Mouse (Mus musculus): ENCODE data around the gene Gpr152. TPM values are rescaled to one million over a fixed set of nuclear protein-coding genes. Genes with fewer than 3 reads are reported as not detected.

Gene Gpr152
- polyA plus RNA-seq, 1 experiment from 2014 or later: 0.03 TPM

- WGBS: 76% methylated on average over 13 of the region's 13 CpGs
- peaks cover 45% of the 10 kb centered on the region for H3K36me3 ChIP-seq (ENCODE audit: insufficient read depth, low read length)
- DNase-seq (ENCODE audit: low spot score) (no peak), ATAC-seq (replicated peaks; ENCODE audit: low FRiP score, low read depth) (no peak)
- H3K9ac ChIP-seq (ENCODE audit: low read depth, low read length): 0 out of 2 replicates have a peak overlapping the region, but pooled peaks have one; percentile 5
- no peaks in the 10 kb centered on the region; the same call in 1 of the 2 replicates for H3K4me1 ChIP-seq (replicated peaks; ENCODE audit: insufficient read depth, low read length)
- TF ChIP-seq CTCF (IDR thresholded peaks at IDR 0.05; ENCODE audit: low read depth): no peak
- H3K4me3 ChIP-seq (replicated peaks; ENCODE audit: low read depth, low read length): no peak overlapping the region
- no peak overlapping the region for H3K27ac ChIP-seq
- no peaks in the 10 kb centered on the region for H3K9me3 ChIP-seq (replicated peaks; ENCODE audit: low read length)
- H3K27me3 ChIP-seq (ENCODE audit: insufficient read depth, low read length): no peaks in the 10 kb centered on the region
- no peak overlapping the region for H3K4me2 ChIP-seq (ENCODE audit: low read length)
Observed at GRCm38 (mm10) chr19:4154437-4155222, 15.0 kb downstream of the Gpr152 start.

- Histone ChIP-seq H3K4me2 (ENCODE audit: low read length) (no peak overlapping the region), H3K9ac (ENCODE audit: low read depth, low read length) (no peak overlapping the region), H3K27ac (0 out of 2 replicates have a peak overlapping the region, but pooled peaks have one; percentile 25), H3K27me3 (ENCODE audit: insufficient read depth, low read length) (no peaks in the 10 kb centered on the region), H3K36me3 (ENCODE audit: insufficient read depth, low read length) (peaks cover 49% of the 10 kb centered on the region), H3K4me1 (replicated peaks; ENCODE audit: insufficient read depth, low read length) (no peaks in the 10 kb centered on the region), H3K4me3 (replicated peaks; ENCODE audit: low read depth, low read length) (no peak overlapping the region), H3K9me3 (replicated peaks; ENCODE audit: low read length) (no peaks in the 10 kb centered on the region)
- ATAC-seq (replicated peaks; ENCODE audit: low FRiP score, low read depth) (peak; percentile 12; the same call in 1 of the 2 replicates), DNase-seq (ENCODE audit: low spot score) (peak; percentile 71)
- no peak for TF ChIP-seq CTCF (IDR thresholded peaks at IDR 0.05; ENCODE audit: low read depth)
- 52% methylated on average over 6 of the region's 6 CpGs for WGBS
Observed at GRCm38 (mm10) chr19:4155223-4156072, 15.9 kb downstream of the Gpr152 start.

DNA sequence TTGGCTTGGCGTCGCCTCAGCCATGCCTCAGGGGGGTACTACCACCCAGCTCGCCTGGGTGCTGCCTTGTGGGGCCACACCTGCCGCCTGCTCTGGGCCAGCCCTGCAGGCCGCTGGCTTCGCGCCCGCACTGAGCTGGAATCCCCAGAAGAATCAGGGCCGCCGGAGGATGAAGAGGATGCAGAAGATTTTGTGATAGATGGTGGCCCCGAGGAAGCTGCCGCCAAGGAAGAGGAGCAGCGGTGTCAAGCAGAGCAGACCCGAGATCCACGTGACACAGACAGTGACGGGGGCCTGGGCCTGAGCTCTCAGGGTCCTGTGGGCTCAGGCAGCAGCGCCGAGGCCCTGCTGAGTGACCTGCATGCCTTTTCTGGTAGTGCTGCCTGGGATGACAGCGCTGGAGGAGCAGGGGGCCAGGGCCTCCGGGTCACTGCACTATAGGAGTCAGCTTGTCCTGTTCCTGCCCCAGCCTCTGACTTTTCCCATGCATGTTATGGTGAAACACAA lies 16.5 kb downstream of the Gpr152 start:
- H3K27ac ChIP-seq: 0 out of 2 replicates have a peak overlapping the region, but pooled peaks have one; percentile 25

DNA sequence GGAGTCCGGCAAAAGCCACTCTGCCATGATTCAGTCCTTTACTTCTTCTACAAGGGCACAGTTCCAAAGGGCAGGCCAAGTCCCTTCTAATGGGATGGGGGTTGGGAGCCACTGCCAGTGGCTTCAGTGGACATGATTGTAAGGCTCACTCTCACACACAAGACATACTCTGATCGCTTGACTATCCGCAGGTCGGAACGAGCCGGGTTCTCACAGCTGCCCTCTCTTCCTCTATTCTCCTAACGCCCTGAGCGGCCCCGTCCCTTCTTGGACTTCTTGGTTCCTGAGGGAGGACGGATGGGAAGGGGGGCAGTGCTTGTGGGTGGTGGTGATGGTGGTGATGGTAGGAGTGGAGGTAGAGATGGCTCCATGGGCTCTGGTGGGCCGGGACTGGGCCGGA lies 17.2 kb downstream of the Gpr152 start:
- no peak overlapping the region for H3K9ac ChIP-seq (ENCODE audit: low read depth, low read length)
- no peaks in the 10 kb centered on the region for H3K9me3 ChIP-seq (replicated peaks; ENCODE audit: low read length)
- H3K4me1 ChIP-seq (replicated peaks; ENCODE audit: insufficient read depth, low read length): no peaks in the 10 kb centered on the region
- H3K27me3 ChIP-seq (ENCODE audit: insufficient read depth, low read length): no peaks in the 10 kb centered on the region
- no peak overlapping the region for H3K4me3 ChIP-seq (replicated peaks; ENCODE audit: low read depth, low read length)
- WGBS: 88% methylated on average over 12 of the region's 12 CpGs
- peaks cover 52% of the 10 kb centered on the region for H3K36me3 ChIP-seq (ENCODE audit: insufficient read depth, low read length)
- H3K27ac ChIP-seq: no peak overlapping the region
- ATAC-seq (replicated peaks; ENCODE audit: low FRiP score, low read depth): no peak
- DNase-seq (ENCODE audit: low spot score): no peak
- no peak for TF ChIP-seq CTCF (IDR thresholded peaks at IDR 0.05; ENCODE audit: low read depth)
- no peak overlapping the region for H3K4me2 ChIP-seq (ENCODE audit: low read length)

More for the DNA sequence above, 16.5 kb downstream of the Gpr152 start:
- no peaks in the 10 kb centered on the region for H3K4me1 ChIP-seq (replicated peaks; ENCODE audit: insufficient read depth, low read length)
- H3K9me3 ChIP-seq (replicated peaks; ENCODE audit: low read length): no peaks in the 10 kb centered on the region
- no peaks in the 10 kb centered on the region for H3K27me3 ChIP-seq (ENCODE audit: insufficient read depth, low read length)
- WGBS: 57% methylated on average over 20 of the region's 20 CpGs
- no peak overlapping the region for H3K4me2 ChIP-seq (ENCODE audit: low read length)
- H3K9ac ChIP-seq (ENCODE audit: low read depth, low read length): 0 out of 2 replicates have a peak overlapping the region, but pooled peaks have one; percentile 13
- no peak for TF ChIP-seq CTCF (IDR thresholded peaks at IDR 0.05; ENCODE audit: low read depth)
- H3K36me3 ChIP-seq (ENCODE audit: insufficient read depth, low read length): peaks cover 49% of the 10 kb centered on the region
- no peak overlapping the region for H3K4me3 ChIP-seq (replicated peaks; ENCODE audit: low read depth, low read length)
- ATAC-seq (replicated peaks; ENCODE audit: low FRiP score, low read depth): no peak; the same call in 1 of the 2 replicates
- no peak for DNase-seq (ENCODE audit: low spot score)

DNA sequence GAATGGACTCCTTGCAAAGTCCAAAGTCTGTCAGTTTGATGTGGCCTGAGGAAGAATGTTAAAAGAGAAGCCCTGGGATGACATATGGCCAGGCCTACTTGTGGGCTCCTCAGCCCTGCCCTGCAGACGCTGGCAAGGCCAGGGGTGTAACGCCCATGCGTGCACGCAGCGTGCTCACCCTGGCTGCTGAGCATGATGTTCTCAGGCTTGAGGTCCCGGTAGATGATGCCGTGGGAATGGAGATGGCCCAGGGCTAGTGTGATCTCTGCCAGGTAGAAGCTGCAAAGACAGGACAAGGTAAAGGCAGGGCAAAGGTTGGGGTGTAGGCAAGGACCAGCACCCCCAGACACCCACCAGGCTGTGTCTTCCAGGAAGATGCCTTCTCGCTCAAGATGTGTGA lies 19.5 kb downstream of the Gpr152 start:
- WGBS: 94% methylated on average over 8 of the region's 8 CpGs
- H3K36me3 ChIP-seq (ENCODE audit: insufficient read depth, low read length): peaks cover 43% of the 10 kb centered on the region

More for the DNA sequence above, 19.5 kb downstream of the Gpr152 start:
- TF ChIP-seq CTCF (IDR thresholded peaks at IDR 0.05; ENCODE audit: low read depth): no peak
- Histone ChIP-seq H3K4me1 (replicated peaks; ENCODE audit: insufficient read depth, low read length) (peaks cover 4% of the 10 kb centered on the region; the same call in 1 of the 2 replicates), H3K9me3 (replicated peaks; ENCODE audit: low read length) (no peaks in the 10 kb centered on the region), H3K9ac (ENCODE audit: low read depth, low read length) (no peak overlapping the region), H3K27me3 (ENCODE audit: insufficient read depth, low read length) (no peaks in the 10 kb centered on the region), H3K27ac (no peak overlapping the region), H3K4me2 (ENCODE audit: low read length) (no peak overlapping the region), H3K4me3 (replicated peaks; ENCODE audit: low read depth, low read length) (no peak overlapping the region)
- ATAC-seq (replicated peaks; ENCODE audit: low FRiP score, low read depth) (no peak), DNase-seq (ENCODE audit: low spot score) (no peak)
